Mouse (Mus musculus) lung, adult 2 months (tissue): ENCODE results near the gene Vangl1. TPM values are rescaled to one million over a fixed set of nuclear protein-coding genes. Genes with fewer than 3 reads are reported as not detected.

Experiments
- DNase-seq: peaks from one replicate; pipeline ENCODE4 v3.0.0; 2022
- H3K4me1 ChIP-seq: fragments of 200-500 bp; 2 replicates; pipeline ENCODE4 v1.6.1; 2011; ENCODE audit warnings: low read length; ENCODE audit not compliant: control insufficient read depth, insufficient read depth
- H3K4me3 ChIP-seq: fragments of 200-500 bp; replicated peaks from 2 replicates; pipeline ENCODE3; 2011; ENCODE audit warnings: low read depth, mild to moderate bottlenecking, control low read depth, low read length; ENCODE audit errors: extremely low read depth
- CTCF ChIP-seq: fragments of 200-500 bp; IDR thresholded peaks from 2 replicates; pipeline ENCODE4 v1.5.1; 2011; ENCODE audit warnings: mild to moderate bottlenecking, low read length, control low read depth; ENCODE audit not compliant: insufficient read depth
- POLR2A ChIP-seq: fragments of 200-500 bp; IDR thresholded peaks from 2 replicates; pipeline ENCODE4 v1.6.1; 2011; ENCODE audit warnings: low read depth, mild to moderate bottlenecking, control low read depth, low read length, borderline replicate concordance; ENCODE audit errors: extremely low read depth
- WGBS: fragments of 180-500 bp; shearing (Covaris S2); methylation state at CpG from one replicate; pipeline ENCODE4 v1.1.7; 2018; 5-methylcytosine and 5-hydroxymethylcytosine counted together
- polyA plus RNA-seq: library from polyadenylated mRNA; depleted of rRNA; stranded (reverse); fragments of >200 nt; gene quantifications from 2 replicates; pipeline ENCODE4 v1.2.3, GENCODE M21; 2012

Vangl1 gene
- polyA plus RNA-seq, 1 experiment, result 31.5 TPM

DNA sequence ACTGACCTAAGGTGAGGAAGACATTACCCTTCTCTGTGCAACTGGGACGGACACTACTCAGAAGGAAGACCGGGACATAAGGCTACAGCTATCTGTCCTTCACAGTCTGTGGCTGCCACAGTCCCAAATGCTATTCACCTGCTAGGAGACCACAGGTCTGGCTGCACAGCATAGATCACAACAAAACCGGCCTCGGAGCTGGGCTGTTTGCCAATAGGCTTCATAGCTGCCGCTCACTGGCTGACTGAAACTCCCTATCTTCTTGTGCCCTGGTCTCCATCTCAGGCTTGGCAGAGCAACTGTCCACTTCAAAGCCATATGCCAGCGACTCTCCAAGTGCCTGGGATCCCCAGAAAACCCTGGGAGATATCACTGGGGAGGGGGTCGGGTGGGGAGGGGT, 23.7 kb downstream of the Vangl1 start:
- WGBS, result 69% methylated on average over 7 of the region's 7 CpGs
- TF ChIP-seq POLR2A, result no peak
- no peak for TF ChIP-seq CTCF
- DNase-seq, result no peak

DNA sequence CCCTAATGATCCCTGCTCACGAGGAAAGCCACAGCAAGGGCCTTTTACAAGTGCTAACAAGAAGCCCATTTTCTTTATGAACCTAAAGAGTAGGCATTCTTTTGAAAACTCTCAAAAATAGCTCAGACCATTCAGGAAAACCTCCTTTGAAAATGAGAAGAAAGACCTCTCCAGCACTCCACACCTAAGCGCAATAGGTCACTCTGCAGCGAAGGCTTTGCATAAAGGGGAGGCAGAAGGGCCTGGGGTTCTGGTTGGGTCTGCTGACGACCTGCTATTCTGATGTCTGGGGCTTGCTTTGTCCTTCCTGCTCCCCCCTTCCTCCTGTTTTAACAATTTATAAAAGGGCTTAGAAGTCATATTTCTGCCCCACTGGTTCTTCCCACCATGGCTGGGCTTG, 24.6 kb downstream of the Vangl1 start:
- no peak for DNase-seq
- Histone ChIP-seq H3K4me1 (no peaks in the 10 kb centered on the region), H3K4me3 (no peak overlapping the region)
- 89% methylated on average over 4 of the region's 4 CpGs for WGBS
- TF ChIP-seq CTCF (no peak), POLR2A (no peak)

More for the DNA sequence above, 23.7 kb downstream of the Vangl1 start:
- Histone ChIP-seq H3K4me1 (no peaks in the 10 kb centered on the region), H3K4me3 (no peak overlapping the region)

DNA sequence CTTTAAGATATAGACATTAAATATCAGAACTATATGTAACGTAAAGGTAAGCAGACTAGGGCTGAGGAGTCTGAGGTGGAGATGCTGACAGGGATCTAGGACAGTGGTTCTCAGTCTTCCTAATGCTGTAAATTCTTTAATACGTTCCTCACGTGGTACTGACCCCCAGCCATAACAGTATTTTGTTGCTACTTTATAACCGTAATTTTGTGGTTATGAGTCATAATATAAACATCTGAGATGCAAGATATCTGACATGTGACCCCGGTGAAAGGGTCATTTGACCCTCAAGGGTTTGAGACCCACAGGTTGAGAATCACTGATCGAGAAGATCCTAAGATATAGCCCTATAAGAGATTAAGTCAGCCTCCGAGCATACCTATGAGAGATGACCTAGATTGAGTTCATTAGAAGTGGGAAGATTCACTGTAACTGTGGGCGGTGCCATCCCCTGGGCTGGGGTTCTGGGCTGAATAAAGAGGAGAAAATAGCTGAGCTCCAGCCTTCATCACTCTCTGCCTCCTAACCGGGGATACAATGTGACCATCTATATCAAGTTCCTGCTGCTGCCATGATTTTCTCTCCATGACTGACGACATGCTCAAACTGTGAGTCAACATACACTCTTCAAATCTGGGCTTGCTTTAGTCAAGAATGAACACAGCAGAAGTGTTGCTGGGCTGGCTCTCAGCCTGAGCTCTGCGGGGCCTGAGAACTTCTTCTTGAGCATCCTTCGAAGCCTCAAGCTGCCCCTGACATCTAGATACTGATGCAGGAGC, 26.5 kb downstream of the Vangl1 start:
- TF ChIP-seq CTCF (no peak), POLR2A (no peak)
- WGBS, result 94% methylated on average over 12 of the region's 12 CpGs
- Histone ChIP-seq H3K4me1 (no peaks in the 10 kb centered on the region), H3K4me3 (no peak overlapping the region)
- DNase-seq, result no peak

DNA sequence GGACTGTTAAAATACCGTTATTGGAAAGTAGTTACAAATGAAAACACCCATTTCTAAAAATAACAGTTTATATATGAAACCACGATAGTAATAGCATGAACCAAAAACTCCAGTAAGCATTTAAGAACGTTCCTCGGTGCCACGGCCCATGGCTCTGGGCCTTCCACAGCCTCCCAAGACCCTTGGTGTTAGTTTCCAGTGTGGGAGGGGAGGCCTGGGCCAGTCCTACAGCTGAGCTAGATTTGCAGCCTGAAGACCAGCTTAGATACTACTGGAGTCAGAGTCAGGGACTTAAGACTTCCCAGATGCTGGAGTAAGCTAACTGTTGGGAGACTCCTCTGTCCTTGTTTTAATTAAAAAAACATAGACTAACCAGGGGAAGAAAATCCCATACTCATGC, 28.4 kb downstream of the Vangl1 start:
- no peak for DNase-seq
- TF ChIP-seq POLR2A (no peak), CTCF (no peak)
- no peaks in the 10 kb centered on the region for H3K4me1 ChIP-seq
- H3K4me3 ChIP-seq, result no peak overlapping the region
- 81% methylated on average over 5 of the region's 5 CpGs for WGBS

DNA sequence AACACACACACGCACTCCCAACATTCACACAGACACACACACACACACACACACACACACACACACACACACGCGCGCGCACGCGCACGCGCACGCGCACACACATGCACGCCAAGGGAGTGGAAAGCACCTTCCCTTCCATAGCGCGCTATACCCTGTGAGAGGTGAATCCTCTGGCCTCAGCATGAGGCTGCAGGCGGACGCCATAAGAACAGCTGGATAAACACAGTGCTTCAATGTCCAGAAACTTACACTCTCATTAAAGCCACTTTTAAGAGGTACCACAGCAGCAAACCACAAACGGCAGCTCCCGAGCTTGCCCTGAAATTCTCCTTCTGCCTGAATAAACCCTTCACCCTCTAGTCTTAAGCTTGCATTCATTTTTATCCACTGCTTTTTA, 28.8 kb downstream of the Vangl1 start:
- WGBS, result 93% methylated on average over 18 of the region's 18 CpGs
- no peaks in the 10 kb centered on the region for H3K4me1 ChIP-seq
- no peak for DNase-seq
- no peak for TF ChIP-seq CTCF
- TF ChIP-seq POLR2A, result no peak
- H3K4me3 ChIP-seq, result no peak overlapping the region

GRCm38 (mm10) chr3:102174118-102174865, 30.2 kb downstream of the Vangl1 start:
- Histone ChIP-seq H3K4me1 (peaks cover 6% of the 10 kb centered on the region; the same call in 1 of the 2 replicates), H3K4me3 (no peak overlapping the region)
- DNase-seq, result no peak
- no peak for TF ChIP-seq CTCF
- no peak for TF ChIP-seq POLR2A
- WGBS, result 57% methylated on average over 8 of the region's 8 CpGs

- peak; percentile 82 for DNase-seq
- H3K4me1 ChIP-seq, result peaks cover 6% of the 10 kb centered on the region; the same call in 1 of the 2 replicates
- 16% methylated on average over 13 of the region's 13 CpGs for WGBS
- H3K4me3 ChIP-seq, result no peak overlapping the region
- TF ChIP-seq CTCF (no peak), POLR2A (no peak)
Observed at GRCm38 (mm10) chr3:102169197-102169905, 35.1 kb downstream of the Vangl1 start.

DNA sequence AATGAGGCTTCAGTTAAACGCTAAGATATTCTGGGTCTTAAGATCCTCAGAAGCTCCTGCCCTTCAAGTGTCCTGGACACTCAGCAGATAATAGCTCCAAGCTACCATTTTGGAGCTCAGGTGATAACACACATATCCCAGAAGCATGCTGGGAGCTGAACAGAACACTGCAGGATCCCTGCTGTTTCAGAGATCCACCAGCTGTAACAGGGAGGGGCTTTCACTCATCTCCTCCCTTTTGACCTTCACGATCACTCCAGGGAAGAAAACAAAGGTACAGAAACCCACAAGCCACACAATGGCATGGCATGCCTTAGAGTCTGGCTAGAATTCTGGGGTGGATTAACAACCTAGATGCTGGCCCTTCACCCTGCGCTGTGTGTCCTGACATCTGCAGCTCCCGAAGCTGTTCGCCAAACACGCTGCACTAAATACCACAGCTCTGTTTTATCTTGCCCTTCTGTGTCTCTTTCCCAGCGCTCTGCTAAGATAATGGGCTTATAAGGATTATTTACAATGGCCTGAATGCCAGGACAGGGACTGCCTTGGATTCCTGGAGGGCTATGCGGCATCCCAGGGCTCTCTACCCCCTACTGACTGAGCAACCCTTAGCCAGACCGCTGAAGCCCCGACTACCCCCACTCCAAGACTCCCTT, 36.8 kb downstream of the Vangl1 start:
- Histone ChIP-seq H3K4me3 (no peak overlapping the region), H3K4me1 (peaks cover 6% of the 10 kb centered on the region; the same call in 1 of the 2 replicates)
- TF ChIP-seq CTCF (no peak), POLR2A (no peak)
- no peak for DNase-seq
- 76% methylated on average over 10 of the region's 10 CpGs for WGBS

- TF ChIP-seq CTCF, result no peak
- no peak for TF ChIP-seq POLR2A
- 94% methylated on average over 8 of the region's 8 CpGs for WGBS
- peaks cover 6% of the 10 kb centered on the region; the same call in 1 of the 2 replicates for H3K4me1 ChIP-seq
- no peak for DNase-seq
- no peak overlapping the region for H3K4me3 ChIP-seq
Observed at GRCm38 (mm10) chr3:102166794-102167193, 37.7 kb downstream of the Vangl1 start.
